Mouse (Mus musculus) heart, postnatal 10 days (tissue): ENCODE results near the gene Olfr198. TPM values are rescaled to one million over a fixed set of nuclear protein-coding genes. Genes with fewer than 3 reads are reported as not detected.
"Not testable (repeated sequence)": the region's sequence is repeated elsewhere in the genome, so short reads cannot be mapped to it uniquely, and the experiment has no call there.

Experiments used
- DNase-seq, 2 experiments: peaks; one replicate each; pipeline ENCODE4 v3.0.0; 2021
- intact Hi-C: fragments of 180-260 bp; cut with DNase I; formaldehyde crosslinking; loops from one replicate; pipeline ENCODE4 v1.15.1; 2025
- total RNA-seq, 2 experiments: library from RNA; stranded (reverse); gene quantifications; 2 replicates each; pipeline ENCODE4 v1.2.3; 2021

Olfr198 gene
- total RNA-seq: not detected

- DNase-seq, intact Hi-C loops: not testable (repeated sequence)
Measured at GRCm38 (mm10) chr16:59203433-59203832, at the start of gene Olfr198. Olfr198 (minus strand) TSS chr16:59203533.

- no peak for DNase-seq
- intact Hi-C loops: loop anchor here (2.0 kb wide), 1 partner anchor 49 kb away; no protein-coding TSS in a partner anchor
Measured at GRCm38 (mm10) chr16:59249684-59250083, 46.4 kb upstream of the Olfr198 start.

- DNase-seq, intact Hi-C loops: not testable (repeated sequence)
Measured at GRCm38 (mm10) chr16:59219667-59220066, 16.3 kb upstream of the Olfr198 start, which contains the start of gene Olfr199. Olfr199 (minus strand) TSS chr16:59219767.

GRCm38 (mm10) chr16:59217861-59218260 is 14.5 kb upstream of the Olfr198 start:
- DNase-seq, intact Hi-C loops: not testable (repeated sequence)

- DNase-seq: no peak
- intact Hi-C loops: no loop called here
Measured at GRCm38 (mm10) chr16:59170354-59170753, 33.0 kb downstream of the Olfr198 start, which contains the start of gene Olfr196. Olfr196 (minus strand) TSS chr16:59170454.

- intact Hi-C loops: no loop called here
- DNase-seq: no peak
Measured at GRCm38 (mm10) chr16:59151996-59152395, 51.3 kb downstream of the Olfr198 start.

Other genes starting within 250 kb of the Olfr198 start
- not detected for gene Olfr183, start 208.2 kb downstream of the Olfr198 start, total RNA-seq
- gene Olfr186, start 173.2 kb downstream of the Olfr198 start, total RNA-seq: not detected
- not detected for gene Olfr187, start 163.8 kb downstream of the Olfr198 start, total RNA-seq
- not detected for gene Olfr190, start 125.5 kb downstream of the Olfr198 start, total RNA-seq
- not detected for gene Olfr191, start 113.7 kb downstream of the Olfr198 start, total RNA-seq
- not detected for gene Olfr193, start 91.7 kb downstream of the Olfr198 start, total RNA-seq
- gene Olfr194, start 82.5 kb downstream of the Olfr198 start, total RNA-seq: not detected
- not detected for gene Olfr195, start 56.5 kb downstream of the Olfr198 start, total RNA-seq
- gene Olfr196, start 33.1 kb downstream of the Olfr198 start, total RNA-seq: not detected
- not detected for gene Olfr199, start 16.2 kb upstream of the Olfr198 start, total RNA-seq
- gene Olfr201, start 69.1 kb upstream of the Olfr198 start, total RNA-seq: not detected
- not detected for gene Olfr202, start 83.3 kb upstream of the Olfr198 start, total RNA-seq
- not detected for gene Olfr203, start 95.3 kb upstream of the Olfr198 start, total RNA-seq
- not detected for gene Olfr204, start 114.7 kb upstream of the Olfr198 start, total RNA-seq
- not detected for gene Olfr205, start 127.6 kb upstream of the Olfr198 start, total RNA-seq
- not detected for gene Olfr206, start 145.7 kb upstream of the Olfr198 start, total RNA-seq
- gene Olfr209, start 160.5 kb upstream of the Olfr198 start, total RNA-seq: not detected
- gene Gabrr3, start 203.8 kb upstream of the Olfr198 start, total RNA-seq: not detected